Mouse (Mus musculus) stomach, embryonic 16.5 days (tissue): ENCODE results near the gene Syn2. TPM values are rescaled to one million over a fixed set of nuclear protein-coding genes. Genes with fewer than 3 reads are reported as not detected.

ENCODE experiments used
- ATAC-seq: fragments of 200-750 bp; cut with Nextera tagmentation; 2 replicates; pipeline ENCODE4 v1.8.0; 2017; ENCODE audit warnings: moderate number of reproducible peaks, moderate TSS enrichment; ENCODE audit not compliant: insufficient read depth, low FRiP score
- H3K27ac ChIP-seq: fragments of 300-500 bp; sonication (generic); 2 replicates; pipeline ENCODE4 v1.5.1; 2014; ENCODE audit warnings: low read length
- H3K27me3 ChIP-seq: fragments of 300-500 bp; sonication (generic); 2 replicates; pipeline ENCODE4 v1.6.1; 2014; ENCODE audit warnings: low read length, control low read depth, mixed read lengths; ENCODE audit not compliant: control insufficient read depth, insufficient read depth
- H3K36me3 ChIP-seq: fragments of 300-500 bp; sonication (generic); 2 replicates; pipeline ENCODE4 v1.6.1; 2014; ENCODE audit warnings: low read length; ENCODE audit not compliant: control insufficient read depth, insufficient read depth
- H3K4me1 ChIP-seq: fragments of 300-500 bp; sonication (generic); 2 replicates; pipeline ENCODE4 v1.6.1; 2014; ENCODE audit warnings: low read length, control low read depth, mixed read lengths; ENCODE audit not compliant: control insufficient read depth, insufficient read depth
- H3K4me2 ChIP-seq: fragments of 300-500 bp; sonication (generic); 2 replicates; pipeline ENCODE4 v1.6.1; 2014; ENCODE audit warnings: low read depth, low read length, mixed read lengths
- H3K4me3 ChIP-seq: fragments of 300-500 bp; sonication (generic); replicated peaks from 2 replicates; pipeline ENCODE4 v1.5.1; 2014; ENCODE audit warnings: mild to moderate bottlenecking, low read length
- H3K9ac ChIP-seq: fragments of 300-500 bp; sonication (generic); 2 replicates; pipeline ENCODE4 v1.6.1; 2014; ENCODE audit warnings: low read length
- H3K9me3 ChIP-seq: fragments of 300-500 bp; sonication (generic); replicated peaks from 2 replicates; pipeline ENCODE4 v1.6.1; 2016; ENCODE audit warnings: low read length, control low read depth; ENCODE audit not compliant: control insufficient read depth
- WGBS: fragments of 180-500 bp; shearing (Covaris S2); extraction: QIAGEN DNeasy Blood & Tissue Kit; methylation state at CpG from one replicate; pipeline ENCODE4 v1.1.7; 2014; 5-methylcytosine and 5-hydroxymethylcytosine counted together
- polyA plus RNA-seq: library from polyadenylated mRNA; unstranded; fragments of >200 nt; fragmentation: Nextera tagmentation; extraction: Ambion mirVana; gene quantifications from 2 replicates; pipeline ENCODE4 v1.2.1, GENCODE M21; 2015

The Syn2 gene
- polyA plus RNA-seq, 1 experiment from 2014 or later = 2.2 TPM

GRCm38 (mm10) chr6:115165863-115166470, 31.3 kb downstream of the Syn2 start:
- 74% methylated on average over 3 of the region's 3 CpGs for WGBS
- ATAC-seq = no peak
- Histone ChIP-seq H3K4me1 (no peaks in the 10 kb centered on the region), H3K9me3 (no peaks in the 10 kb centered on the region), H3K9ac (no peak overlapping the region), H3K27me3 (no peaks in the 10 kb centered on the region), H3K36me3 (no peaks in the 10 kb centered on the region), H3K4me3 (no peak overlapping the region), H3K27ac (no peak overlapping the region), H3K4me2 (no peak overlapping the region)

- H3K4me1 ChIP-seq = no peaks in the 10 kb centered on the region
- no peaks in the 10 kb centered on the region for H3K36me3 ChIP-seq
- no peak overlapping the region for H3K4me2 ChIP-seq
- H3K4me3 ChIP-seq = no peak overlapping the region
- 47% methylated on average over 3 of the region's 3 CpGs for WGBS
- H3K27ac ChIP-seq = no peak overlapping the region
- H3K27me3 ChIP-seq = no peaks in the 10 kb centered on the region
- ATAC-seq = no peak
- no peaks in the 10 kb centered on the region for H3K9me3 ChIP-seq
- H3K9ac ChIP-seq = no peak overlapping the region
These were observed 34.2 kb downstream of the Syn2 start for GRCm38 (mm10) chr6:115168921-115169320.

- no peaks in the 10 kb centered on the region for H3K4me1 ChIP-seq
- 62% methylated on average over 2 of the region's 2 CpGs for WGBS
These were observed 34.8 kb downstream of the Syn2 start for GRCm38 (mm10) chr6:115169518-115169917.

GRCm38 (mm10) chr6:115174845-115175244, 40.1 kb downstream of the Syn2 start:
- Histone ChIP-seq H3K9me3 (no peaks in the 10 kb centered on the region), H3K9ac (no peak overlapping the region), H3K36me3 (no peaks in the 10 kb centered on the region), H3K27me3 (no peaks in the 10 kb centered on the region), H3K4me1 (no peaks in the 10 kb centered on the region), H3K4me2 (no peak overlapping the region), H3K4me3 (no peak overlapping the region), H3K27ac (no peak overlapping the region)
- no peak for ATAC-seq
- WGBS = 28% methylated on average over 3 of the region's 3 CpGs

More at GRCm38 (mm10) chr6:115169518-115169917, 34.8 kb downstream of the Syn2 start:
- H3K9me3 ChIP-seq = no peaks in the 10 kb centered on the region
- no peaks in the 10 kb centered on the region for H3K36me3 ChIP-seq
- H3K4me3 ChIP-seq = no peak overlapping the region
- no peak overlapping the region for H3K9ac ChIP-seq
- no peak for ATAC-seq
- no peak overlapping the region for H3K27ac ChIP-seq
- no peak overlapping the region for H3K4me2 ChIP-seq
- H3K27me3 ChIP-seq = no peaks in the 10 kb centered on the region

- WGBS = 23% methylated on average over 3 of the region's 3 CpGs
- Histone ChIP-seq H3K9me3 (no peaks in the 10 kb centered on the region), H3K27ac (no peak overlapping the region), H3K36me3 (no peaks in the 10 kb centered on the region), H3K9ac (no peak overlapping the region), H3K27me3 (no peaks in the 10 kb centered on the region), H3K4me3 (no peak overlapping the region), H3K4me1 (no peaks in the 10 kb centered on the region), H3K4me2 (no peak overlapping the region)
- ATAC-seq = no peak
These were observed 44.1 kb downstream of the Syn2 start for GRCm38 (mm10) chr6:115178826-115179225.

- Histone ChIP-seq H3K4me3 (no peak overlapping the region), H3K4me2 (no peak overlapping the region), H3K9ac (no peak overlapping the region), H3K27me3 (no peaks in the 10 kb centered on the region), H3K27ac (no peak overlapping the region), H3K36me3 (no peaks in the 10 kb centered on the region), H3K9me3 (no peaks in the 10 kb centered on the region), H3K4me1 (no peaks in the 10 kb centered on the region)
- 74% methylated on average over 2 of the region's 2 CpGs for WGBS
- ATAC-seq = no peak
These were observed 46.4 kb downstream of the Syn2 start for GRCm38 (mm10) chr6:115181094-115181493.

GRCm38 (mm10) chr6:115191111-115191510, 56.4 kb downstream of the Syn2 start:
- H3K4me1 ChIP-seq = no peaks in the 10 kb centered on the region
- no peaks in the 10 kb centered on the region for H3K9me3 ChIP-seq
- no peak overlapping the region for H3K4me2 ChIP-seq
- no peak overlapping the region for H3K27ac ChIP-seq
- no peaks in the 10 kb centered on the region for H3K36me3 ChIP-seq
- WGBS = 44% methylated on average over 7 of the region's 7 CpGs
- no peak overlapping the region for H3K4me3 ChIP-seq
- no peak overlapping the region for H3K9ac ChIP-seq
- no peak for ATAC-seq
- no peaks in the 10 kb centered on the region for H3K27me3 ChIP-seq

GRCm38 (mm10) chr6:115200753-115201152, 66.1 kb downstream of the Syn2 start:
- WGBS = 49% methylated on average over 3 of the region's 3 CpGs
- no peaks in the 10 kb centered on the region for H3K9me3 ChIP-seq

GRCm38 (mm10) chr6:115203029-115203428, 68.3 kb downstream of the Syn2 start:
- Histone ChIP-seq H3K9ac (no peak overlapping the region), H3K4me2 (no peak overlapping the region), H3K4me1 (no peaks in the 10 kb centered on the region), H3K27ac (no peak overlapping the region), H3K4me3 (no peak overlapping the region), H3K9me3 (no peaks in the 10 kb centered on the region), H3K36me3 (no peaks in the 10 kb centered on the region), H3K27me3 (no peaks in the 10 kb centered on the region)
- 59% methylated on average over 3 of the region's 3 CpGs for WGBS
- ATAC-seq = no peak

More at GRCm38 (mm10) chr6:115200753-115201152, 66.1 kb downstream of the Syn2 start:
- H3K4me2 ChIP-seq = no peak overlapping the region
- H3K4me1 ChIP-seq = no peaks in the 10 kb centered on the region
- no peaks in the 10 kb centered on the region for H3K27me3 ChIP-seq
- no peak overlapping the region for H3K4me3 ChIP-seq
- H3K27ac ChIP-seq = no peak overlapping the region
- H3K36me3 ChIP-seq = no peaks in the 10 kb centered on the region
- no peak for ATAC-seq
- H3K9ac ChIP-seq = no peak overlapping the region
